Mouse (Mus musculus) kidney, adult 2 months (tissue): ENCODE measurements around the gene Nav2.

Experiments used
- CTCF ChIP-seq: fragments of 200-500 bp; conservative IDR thresholded peaks from 2 replicates; pipeline ENCODE4 v1.5.1; 2011; ENCODE audit warnings: low read depth, mild to moderate bottlenecking, control low read depth, low read length, moderate library complexity, mixed read lengths; ENCODE audit not compliant: insufficient read depth, insufficient read length
- POLR2A ChIP-seq: fragments of 200-500 bp; IDR thresholded peaks from one replicate; pipeline ENCODE4 v1.6.1; 2011; ENCODE audit warnings: low read depth, low read length, control low read depth

GRCm38 (mm10) chr7:48948381-48949108, 40.0 kb downstream of the Nav2 start:
- TF ChIP-seq POLR2A: no peak
- no peak for TF ChIP-seq CTCF
